Mouse (Mus musculus) frontal cortex, postnatal 14 days (tissue): Measurements from ENCODE around the gene Bfar.
"Not testable (repeated sequence)": the region's sequence is repeated elsewhere in the genome, so short reads cannot be mapped to it uniquely, and the experiment has no call there.

Source experiments
- DNase-seq, 2 experiments: peaks; one replicate each; pipeline ENCODE4 v3.0.0; 2022; ENCODE audit warnings: low spot score in 2 of 2

Bfar gene

GRCm38 (mm10) chr16:13716821-13717553, 45.3 kb downstream of the Bfar start:
- DNase-seq, result no peak

- no peak for DNase-seq
These were observed 51.3 kb downstream of the Bfar start for GRCm38 (mm10) chr16:13722937-13723336.

GRCm38 (mm10) chr16:13727811-13728335, 56.2 kb downstream of the Bfar start:
- no peak for DNase-seq

GRCm38 (mm10) chr16:13729428-13729827, 57.8 kb downstream of the Bfar start:
- DNase-seq, result no peak

- no peak for DNase-seq
These were observed 58.9 kb downstream of the Bfar start, which contains the start of gene Pla2g10 for GRCm38 (mm10) chr16:13730285-13731255. TSS of gene Pla2g10 (minus strand) at chr16:13730983.

GRCm38 (mm10) chr16:13732786-13733185, 61.1 kb downstream of the Bfar start:
- DNase-seq, result no peak

GRCm38 (mm10) chr16:13733518-13734137, 62.0 kb downstream of the Bfar start:
- peak; percentile 20 to 70 for DNase-seq

- DNase-seq, result no peak
These were observed 64.3 kb downstream of the Bfar start for GRCm38 (mm10) chr16:13735977-13736376.

- not testable (repeated sequence) for DNase-seq
These were observed 67.4 kb downstream of the Bfar start for GRCm38 (mm10) chr16:13739044-13739443.

- DNase-seq, result no peak
These were observed 69.2 kb downstream of the Bfar start for GRCm38 (mm10) chr16:13740844-13741243.

- no peak for DNase-seq
These were observed 76.0 kb downstream of the Bfar start for GRCm38 (mm10) chr16:13747708-13748107.

GRCm38 (mm10) chr16:13748124-13748523, 76.5 kb downstream of the Bfar start:
- DNase-seq, result no peak

- not testable (repeated sequence) for DNase-seq
These were observed 77.2 kb downstream of the Bfar start for GRCm38 (mm10) chr16:13748813-13749212.

- no peak for DNase-seq
These were observed 77.6 kb downstream of the Bfar start for GRCm38 (mm10) chr16:13749306-13749705.

GRCm38 (mm10) chr16:13749981-13750380, 78.3 kb downstream of the Bfar start:
- no peak for DNase-seq

- DNase-seq, result no peak
These were observed 79.0 kb downstream of the Bfar start for GRCm38 (mm10) chr16:13750626-13751025.
